Mouse (Mus musculus) heart, embryonic 13.5 days (tissue): ENCODE measurements around the gene Gm45713. TPM values are rescaled to one million over a fixed set of nuclear protein-coding genes. Genes with fewer than 3 reads are reported as not detected.
"Not testable (repeated sequence)": the region's sequence is repeated elsewhere in the genome, so short reads cannot be mapped to it uniquely, and the experiment has no call there.

ENCODE experiments used
- ATAC-seq: fragments of 200-750 bp; cut with Nextera tagmentation; 2 replicates; pipeline ENCODE4 v1.8.0; 2017; ENCODE audit warnings: moderate TSS enrichment; ENCODE audit not compliant: insufficient number of reproducible peaks, low FRiP score, low TSS enrichment; ENCODE audit errors: extremely low read depth
- H3K27ac ChIP-seq: fragments of 300-500 bp; sonication (generic); replicated peaks from 2 replicates; pipeline ENCODE4 v1.5.1; 2015; ENCODE audit warnings: moderate library complexity, mild to moderate bottlenecking, inconsistent platforms
- H3K27me3 ChIP-seq: fragments of 300-500 bp; sonication (generic); replicated peaks from 2 replicates; pipeline ENCODE4 v1.6.1; 2015; ENCODE audit warnings: mild to moderate bottlenecking, inconsistent platforms
- H3K36me3 ChIP-seq: fragments of 300-500 bp; sonication (generic); 2 replicates; pipeline ENCODE4 v1.6.1; 2015; ENCODE audit warnings: mild to moderate bottlenecking, inconsistent platforms
- H3K4me1 ChIP-seq: fragments of 300-500 bp; sonication (generic); 2 replicates; pipeline ENCODE4 v1.6.1; 2015; ENCODE audit warnings: inconsistent platforms
- H3K4me2 ChIP-seq: fragments of 300-500 bp; sonication (generic); 2 replicates; pipeline ENCODE4 v1.6.1; 2015; ENCODE audit warnings: inconsistent platforms, mild to moderate bottlenecking, moderate library complexity
- H3K4me3 ChIP-seq: fragments of 300-500 bp; sonication (generic); 2 replicates; pipeline ENCODE4 v1.5.1; 2015; ENCODE audit warnings: moderate library complexity, mild to moderate bottlenecking, inconsistent platforms
- H3K9ac ChIP-seq: fragments of 300-500 bp; sonication (generic); 2 replicates; pipeline ENCODE4 v1.6.1; 2015; ENCODE audit warnings: inconsistent platforms, mild to moderate bottlenecking, moderate library complexity
- H3K9me3 ChIP-seq: fragments of 300-500 bp; sonication (generic); 2 replicates; pipeline ENCODE4 v1.6.1; 2016; ENCODE audit warnings: inconsistent platforms
- WGBS: fragments of 180-500 bp; shearing (Covaris S2); methylation state at CpG from one replicate; pipeline ENCODE4 v1.1.7; 2015; ENCODE audit warnings: mixed read lengths; 5-methylcytosine and 5-hydroxymethylcytosine counted together
- polyA plus RNA-seq: library from polyadenylated mRNA; unstranded; fragments of >200 nt; fragmentation: Nextera tagmentation; extraction: Ambion mirVana; gene quantifications from 2 replicates; pipeline ENCODE4 v1.2.1, GENCODE M21; 2015

Gene Gm45713
- polyA plus RNA-seq, 1 experiment from 2014 or later: 0.17 TPM

DNA sequence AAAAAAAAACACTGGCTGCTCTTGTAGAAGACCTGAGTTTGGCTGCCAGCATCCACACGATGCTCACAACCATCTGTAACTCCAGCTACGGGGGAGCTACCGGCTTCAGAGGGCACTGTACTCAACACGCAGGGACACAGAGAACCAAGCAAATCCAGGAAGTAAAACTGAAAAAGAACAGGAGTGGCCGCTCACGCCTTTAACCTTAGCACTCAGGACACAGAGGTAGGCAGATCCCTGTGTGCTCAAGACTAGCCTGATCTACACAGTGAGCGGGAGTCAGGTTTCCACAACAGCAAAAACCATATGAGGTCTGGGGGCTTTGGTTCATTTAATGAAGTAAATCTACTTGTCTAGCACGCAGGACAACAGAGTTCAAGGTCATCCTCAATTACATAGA is 30.5 kb downstream of the Gm45713 start:
- no peak for ATAC-seq
- no peak overlapping the region for H3K9ac ChIP-seq

DNA sequence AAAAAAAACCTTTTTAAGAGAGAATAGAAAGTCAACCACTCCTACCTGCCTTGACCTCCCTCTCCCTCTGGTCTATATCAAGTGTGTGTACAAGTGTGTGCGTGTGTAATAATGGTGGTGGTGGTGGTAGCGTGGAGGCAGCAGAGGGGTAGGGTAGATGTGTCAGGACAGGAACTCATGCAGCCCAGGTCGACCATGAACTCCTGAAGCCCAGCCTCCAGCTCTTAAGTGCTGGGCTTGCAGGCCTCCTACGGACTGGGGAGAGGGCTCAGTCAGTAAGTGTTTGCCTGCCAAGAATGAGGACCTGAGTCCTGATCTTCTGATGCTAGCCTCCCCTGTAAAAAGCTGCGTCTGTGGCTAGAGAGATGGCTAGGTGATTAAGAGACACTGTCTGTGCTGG is 31.1 kb downstream of the Gm45713 start:
- H3K27me3 ChIP-seq: no peaks in the 10 kb centered on the region
- no peak overlapping the region for H3K9ac ChIP-seq
- H3K4me3 ChIP-seq: no peak overlapping the region
- 62% methylated on average over 5 of the region's 5 CpGs for WGBS
- H3K4me2 ChIP-seq: no peak overlapping the region
- peaks cover 26% of the 10 kb centered on the region for H3K4me1 ChIP-seq
- ATAC-seq: no peak
- no peaks in the 10 kb centered on the region for H3K36me3 ChIP-seq
- no peak overlapping the region for H3K27ac ChIP-seq
- H3K9me3 ChIP-seq: no peaks in the 10 kb centered on the region

More for the DNA sequence above, 30.5 kb downstream of the Gm45713 start:
- Histone ChIP-seq H3K36me3 (no peaks in the 10 kb centered on the region), H3K27me3 (no peaks in the 10 kb centered on the region), H3K4me1 (peaks cover 26% of the 10 kb centered on the region), H3K4me2 (no peak overlapping the region), H3K4me3 (no peak overlapping the region), H3K27ac (no peak overlapping the region), H3K9me3 (no peaks in the 10 kb centered on the region)
- 71% methylated on average over 8 of the region's 8 CpGs for WGBS

DNA sequence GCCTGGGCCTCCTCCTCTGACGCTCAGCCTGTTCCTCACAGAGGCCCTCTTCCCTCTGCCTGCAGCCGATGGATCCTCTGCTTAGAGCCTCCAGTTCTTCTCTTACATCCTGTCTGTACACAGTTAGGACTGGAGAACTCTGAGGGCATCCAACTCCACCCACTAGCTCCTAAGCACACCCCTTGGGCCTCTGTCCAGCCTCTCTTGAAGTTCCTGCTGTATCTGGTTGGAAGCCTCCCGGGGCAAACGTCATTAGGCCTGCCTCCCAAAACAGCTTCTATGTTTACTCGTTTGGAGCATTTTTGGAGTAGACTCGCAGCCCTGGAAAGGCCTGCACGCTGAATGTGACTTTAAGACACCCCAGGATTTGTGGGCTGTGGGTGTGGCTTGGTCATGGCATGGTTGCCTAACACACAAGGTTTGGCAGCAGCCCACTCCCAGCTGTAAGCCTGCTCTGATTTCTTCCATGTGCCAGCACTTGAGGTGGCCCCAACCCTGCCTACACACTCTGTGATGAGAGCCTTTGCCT is 32.3 kb downstream of the Gm45713 start, which contains the start of gene Fcgrt:
Gene Fcgrt (minus strand): TSS at position 200 of the 529 bp plus-strand sequence.
- 32% methylated on average over 7 of the region's 7 CpGs for WGBS
- peaks cover 26% of the 10 kb centered on the region for H3K4me1 ChIP-seq
- peak; percentile 76; the same call in 1 of the 2 replicates for ATAC-seq
- H3K4me2 ChIP-seq: peak within 1 kb of the TSS; percentile 69
- H3K4me3 ChIP-seq: peak within 1 kb of the TSS; percentile 43
- H3K9ac ChIP-seq: peak within 1 kb of the TSS; percentile 79
- peaks cover 6% of the 10 kb centered on the region for H3K36me3 ChIP-seq
- no peaks in the 10 kb centered on the region for H3K9me3 ChIP-seq
- H3K27ac ChIP-seq: peak within 1 kb of the TSS; percentile 88
- H3K27me3 ChIP-seq: no peaks in the 10 kb centered on the region

DNA sequence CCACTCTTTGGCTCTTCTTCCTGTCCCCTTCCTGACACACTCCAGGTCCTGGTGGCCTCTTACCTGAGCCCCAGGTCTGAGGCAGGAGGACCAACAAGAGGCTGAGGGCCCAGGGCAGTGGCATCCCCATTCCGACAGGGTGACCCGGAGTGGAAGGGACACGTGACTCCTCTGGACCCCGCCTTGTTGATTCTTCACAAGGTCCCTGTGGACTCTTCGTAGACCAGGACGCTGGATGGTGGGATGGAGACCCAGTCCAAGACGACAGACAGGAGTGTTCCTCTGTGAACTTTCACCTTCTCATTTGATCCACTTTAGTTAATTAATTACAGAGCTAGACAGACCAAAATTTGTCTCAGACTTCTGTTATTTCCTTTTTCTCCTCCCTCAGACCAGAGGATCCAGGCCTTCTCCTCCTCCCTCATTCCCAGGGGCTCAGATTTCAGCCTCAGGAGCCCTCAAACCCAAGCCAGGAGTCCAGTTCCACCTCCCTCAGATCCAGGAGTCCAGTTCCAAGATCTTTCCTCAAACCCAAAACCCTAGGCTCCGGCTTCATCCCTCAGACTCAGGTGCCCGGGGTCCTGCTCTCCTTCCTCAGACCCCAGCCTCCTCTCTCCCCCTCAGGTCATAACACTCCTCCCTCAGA is 33.0 kb downstream of the Gm45713 start:
- H3K9ac ChIP-seq: peak overlapping the region; percentile 79
- peaks cover 26% of the 10 kb centered on the region for H3K4me1 ChIP-seq
- H3K4me3 ChIP-seq: peak overlapping the region; percentile 43
- no peaks in the 10 kb centered on the region for H3K27me3 ChIP-seq
- 74% methylated on average over 9 of the region's 9 CpGs for WGBS
- no peak for ATAC-seq
- H3K27ac ChIP-seq: peak overlapping the region; percentile 88
- peaks cover 9% of the 10 kb centered on the region for H3K36me3 ChIP-seq
- peak overlapping the region; percentile 69 for H3K4me2 ChIP-seq
- H3K9me3 ChIP-seq: no peaks in the 10 kb centered on the region

DNA sequence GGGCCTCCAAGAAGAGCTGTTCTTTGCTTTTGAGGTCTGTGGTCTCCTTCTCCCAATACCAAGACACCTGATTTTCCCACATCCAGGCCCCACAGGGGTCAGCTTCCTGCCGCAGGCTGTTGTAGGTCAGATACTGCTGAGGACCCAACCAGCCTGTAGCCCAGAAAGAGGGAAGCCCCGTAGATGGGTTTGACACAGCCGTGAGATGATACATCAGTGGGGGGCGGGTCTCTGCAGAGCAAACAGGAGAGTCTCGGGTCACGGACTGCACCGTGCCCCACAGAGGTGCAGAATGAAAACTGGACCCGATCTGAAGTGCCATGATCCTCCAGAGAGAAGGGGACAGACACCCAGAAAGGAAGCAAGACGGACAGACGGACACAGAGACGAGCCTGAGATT is 33.6 kb downstream of the Gm45713 start:
- Histone ChIP-seq H3K27me3 (no peaks in the 10 kb centered on the region), H3K9ac (peak overlapping the region; percentile 79), H3K4me2 (peak overlapping the region; percentile 69), H3K4me3 (peak overlapping the region; percentile 43; the same call in 1 of the 2 replicates), H3K36me3 (peaks cover 9% of the 10 kb centered on the region), H3K4me1 (peaks cover 26% of the 10 kb centered on the region), H3K27ac (no peak overlapping the region), H3K9me3 (no peaks in the 10 kb centered on the region)
- WGBS: 77% methylated on average over 11 of the region's 11 CpGs
- ATAC-seq: no peak

DNA sequence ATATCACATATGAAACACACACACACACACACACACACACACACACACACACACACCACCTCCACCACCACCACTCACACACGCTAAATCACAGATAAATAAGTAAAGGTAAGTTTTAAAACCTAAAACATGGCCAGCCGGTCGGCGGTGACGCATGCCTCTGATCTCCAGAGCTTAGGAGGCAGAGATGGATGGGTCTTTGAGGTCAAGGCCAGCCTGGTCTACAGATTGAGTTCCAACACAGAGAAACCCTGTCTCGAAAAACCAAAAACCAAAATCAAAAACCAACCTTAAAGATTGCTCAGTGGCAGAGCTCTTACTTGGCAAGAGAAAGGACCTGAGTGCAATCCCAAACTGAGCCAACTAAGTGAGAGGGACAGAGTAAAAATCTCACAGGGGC is 36.0 kb downstream of the Gm45713 start:
- H3K9me3 ChIP-seq: no peaks in the 10 kb centered on the region
- peaks cover 26% of the 10 kb centered on the region for H3K4me1 ChIP-seq
- H3K9ac ChIP-seq: no peak overlapping the region
- H3K27ac ChIP-seq: no peak overlapping the region
- 81% methylated on average over 6 of the region's 6 CpGs for WGBS
- H3K27me3 ChIP-seq: no peaks in the 10 kb centered on the region
- ATAC-seq: no peak
- no peak overlapping the region for H3K4me2 ChIP-seq
- H3K4me3 ChIP-seq: no peak overlapping the region
- peaks cover 12% of the 10 kb centered on the region for H3K36me3 ChIP-seq

DNA sequence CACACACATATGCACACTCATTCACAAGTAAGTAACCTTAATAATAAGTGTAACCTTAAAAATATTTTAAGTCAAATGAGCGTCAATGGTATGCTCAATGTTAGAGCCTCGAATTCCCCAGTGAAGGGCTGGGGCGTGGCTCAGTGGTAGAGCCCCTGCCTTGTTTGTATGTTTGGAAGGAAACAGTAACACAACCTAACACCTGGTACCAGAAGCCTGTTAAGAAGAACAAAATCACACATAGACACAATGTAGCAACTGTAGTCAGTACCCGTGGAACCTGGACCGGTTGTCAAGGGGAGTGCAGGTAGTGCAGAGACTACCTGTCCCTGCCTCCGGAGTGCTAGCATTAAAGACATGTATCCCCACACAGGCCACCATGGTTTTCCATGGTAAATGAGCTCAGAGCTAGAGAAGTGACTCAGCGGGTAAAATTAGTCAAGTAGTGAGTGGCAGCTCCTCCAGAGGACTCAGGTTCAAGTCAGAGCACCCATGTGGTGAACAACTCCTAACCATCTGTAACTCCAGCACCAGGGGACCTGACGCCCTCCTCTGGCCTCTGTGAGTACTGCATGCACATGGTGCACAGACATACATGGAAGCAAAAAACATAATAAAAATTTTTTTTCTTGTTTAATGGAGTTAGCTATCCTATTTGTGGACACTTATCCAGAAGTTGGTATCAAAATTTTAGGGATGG is 37.3 kb downstream of the Gm45713 start:
- no peak for ATAC-seq
- Histone ChIP-seq H3K36me3 (peaks cover 12% of the 10 kb centered on the region), H3K9me3 (no peaks in the 10 kb centered on the region), H3K4me3 (no peak overlapping the region), H3K4me2 (no peak overlapping the region), H3K27ac (no peak overlapping the region), H3K4me1 (peaks cover 19% of the 10 kb centered on the region), H3K27me3 (no peaks in the 10 kb centered on the region), H3K9ac (no peak overlapping the region)
- WGBS: 84% methylated on average over 8 of the region's 8 CpGs

DNA sequence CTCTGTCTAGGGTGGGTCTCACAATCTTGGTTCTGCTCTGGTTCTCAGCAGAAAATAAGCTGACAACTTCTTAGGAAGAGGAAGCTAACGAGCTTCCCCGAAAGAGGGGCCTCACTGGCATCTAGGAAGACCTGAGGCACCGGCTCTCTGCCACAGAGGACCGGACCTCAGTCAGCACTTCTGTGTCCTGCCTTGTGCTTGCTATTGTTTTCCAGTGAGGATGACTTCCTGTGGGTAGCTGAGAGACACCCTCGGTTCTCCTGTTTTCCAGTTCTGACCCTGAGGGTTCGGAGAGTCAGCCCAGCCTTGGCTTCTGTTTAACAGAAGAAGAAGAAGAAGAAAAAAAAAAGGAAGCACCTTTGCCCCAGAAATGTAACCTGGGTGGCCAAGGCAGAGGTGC is 38.6 kb downstream of the Gm45713 start:
- Histone ChIP-seq H3K27me3 (no peaks in the 10 kb centered on the region), H3K9ac (peak overlapping the region; percentile 50; the same call in 1 of the 2 replicates), H3K4me1 (peaks cover 17% of the 10 kb centered on the region), H3K36me3 (peaks cover 12% of the 10 kb centered on the region), H3K4me2 (no peak overlapping the region), H3K4me3 (no peak overlapping the region), H3K9me3 (no peaks in the 10 kb centered on the region), H3K27ac (no peak overlapping the region)
- WGBS: 48% methylated on average over 6 of the region's 6 CpGs
- ATAC-seq: no peak

DNA sequence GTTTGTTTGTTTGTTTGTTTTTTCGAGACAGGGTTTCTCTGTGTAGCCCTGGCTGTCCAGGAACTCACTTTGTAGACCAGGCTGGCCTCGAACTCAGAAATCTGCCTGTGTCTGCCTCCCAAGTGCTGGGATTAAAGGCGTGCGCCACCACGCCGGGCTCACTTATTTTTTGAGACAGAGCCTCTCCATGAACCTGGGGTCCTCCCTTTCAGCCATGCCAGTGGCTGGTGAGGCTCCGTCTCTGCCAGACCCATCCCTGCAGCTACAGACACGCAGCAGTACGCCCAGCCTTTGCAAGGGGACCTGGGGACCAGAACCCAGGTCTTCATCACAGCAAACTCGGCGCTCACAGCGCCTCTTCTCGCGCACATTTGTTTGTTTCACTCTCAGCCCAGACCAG is 40.1 kb downstream of the Gm45713 start:
- not testable (repeated sequence) for ATAC-seq
- WGBS: 92% methylated on average over 14 of the region's 14 CpGs

DNA sequence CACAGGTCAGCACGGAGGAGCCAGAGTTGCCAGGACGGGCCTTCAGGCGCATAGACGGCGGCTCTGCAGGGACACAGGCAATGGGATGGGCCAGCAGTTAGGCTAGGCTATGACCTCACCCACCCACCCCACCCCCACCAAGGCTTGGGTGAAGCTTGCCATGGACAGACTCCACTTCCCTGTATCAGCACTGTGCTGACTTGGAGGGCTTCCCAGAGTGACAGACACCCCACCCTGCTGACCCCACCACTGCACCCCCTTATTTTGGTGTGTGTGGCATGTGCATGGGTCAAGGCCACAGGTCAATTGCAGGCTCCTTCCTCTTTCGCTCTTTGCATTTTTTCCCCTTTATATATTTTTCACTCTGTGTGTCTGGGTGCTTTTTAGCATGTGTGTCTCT is 40.7 kb downstream of the Gm45713 start:
- Histone ChIP-seq H3K4me1 (peaks cover 22% of the 10 kb centered on the region), H3K36me3 (peaks cover 14% of the 10 kb centered on the region), H3K27me3 (no peaks in the 10 kb centered on the region), H3K9ac (no peak overlapping the region), H3K4me2 (no peak overlapping the region), H3K4me3 (no peak overlapping the region), H3K9me3 (no peaks in the 10 kb centered on the region), H3K27ac (no peak overlapping the region)
- no peak for ATAC-seq
- 76% methylated on average over 6 of the region's 6 CpGs for WGBS

More for the DNA sequence above, 40.1 kb downstream of the Gm45713 start:
- not testable (repeated sequence) for H3K27me3 ChIP-seq, H3K27ac ChIP-seq, H3K9ac ChIP-seq, H3K9me3 ChIP-seq, H3K4me2 ChIP-seq, H3K4me3 ChIP-seq
- Histone ChIP-seq H3K4me1 (peaks cover 16% of the 10 kb centered on the region), H3K36me3 (peaks cover 12% of the 10 kb centered on the region)

DNA sequence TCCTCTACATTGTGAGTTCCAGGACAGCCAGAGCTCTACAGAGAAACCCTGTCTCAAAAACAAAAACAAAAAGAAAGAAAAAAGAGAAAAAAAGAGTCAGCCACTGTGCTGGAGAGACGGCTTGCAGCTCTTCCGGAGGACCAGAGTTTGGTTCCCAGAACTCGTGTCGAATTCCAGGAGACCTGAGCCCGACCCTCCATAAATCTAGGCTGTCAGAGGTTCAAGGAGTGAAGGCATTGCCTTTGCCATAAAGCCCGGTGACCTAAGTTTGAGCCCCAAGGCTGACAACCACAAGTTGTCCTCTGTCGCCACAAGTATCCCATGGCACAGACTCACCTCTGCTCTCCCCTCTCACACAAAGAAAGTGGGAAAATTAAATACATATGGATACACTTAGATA is 41.9 kb downstream of the Gm45713 start:
- Histone ChIP-seq H3K4me2 (no peak overlapping the region), H3K4me3 (no peak overlapping the region), H3K9ac (no peak overlapping the region), H3K4me1 (peaks cover 28% of the 10 kb centered on the region), H3K27ac (no peak overlapping the region), H3K27me3 (no peaks in the 10 kb centered on the region), H3K36me3 (peaks cover 21% of the 10 kb centered on the region), H3K9me3 (no peaks in the 10 kb centered on the region)
- WGBS: 59% methylated on average over 7 of the region's 7 CpGs
- ATAC-seq: no peak
